Mouse (Mus musculus) kidney, embryonic 15.5 days (tissue): Measurements from ENCODE around the gene Tlk2. TPM values are rescaled to one million over a fixed set of nuclear protein-coding genes. Genes with fewer than 3 reads are reported as not detected.
A peak's percentile ranks its signal among the peaks of the same experiment; 100 is the strongest.

Experiments used
- ATAC-seq: fragments of 200-750 bp; cut with Nextera tagmentation; replicated peaks from 2 replicates; pipeline ENCODE4 v1.8.0; 2017; ENCODE audit warnings: moderate TSS enrichment; ENCODE audit not compliant: low FRiP score
- H3K27ac ChIP-seq: fragments of 300-500 bp; sonication (generic); 2 replicates; pipeline ENCODE4 v1.5.1; 2015; ENCODE audit warnings: mild to moderate bottlenecking, inconsistent platforms
- H3K27me3 ChIP-seq: fragments of 300-500 bp; sonication (generic); 2 replicates; pipeline ENCODE4 v1.6.1; 2015; ENCODE audit warnings: inconsistent platforms
- H3K36me3 ChIP-seq: fragments of 300-500 bp; sonication (generic); 2 replicates; pipeline ENCODE4 v1.6.1; 2015; ENCODE audit warnings: inconsistent platforms
- H3K4me1 ChIP-seq: fragments of 300-500 bp; sonication (generic); 2 replicates; pipeline ENCODE4 v1.6.1; 2015; ENCODE audit warnings: inconsistent platforms
- H3K4me2 ChIP-seq: fragments of 300-500 bp; sonication (generic); 2 replicates; pipeline ENCODE4 v1.6.1; 2015; ENCODE audit warnings: moderate library complexity, mild to moderate bottlenecking, inconsistent platforms
- H3K4me3 ChIP-seq: fragments of 300-500 bp; sonication (generic); replicated peaks from 2 replicates; pipeline ENCODE4 v1.5.1; 2015; ENCODE audit warnings: mild to moderate bottlenecking, inconsistent platforms
- H3K9ac ChIP-seq: fragments of 300-500 bp; sonication (generic); 2 replicates; pipeline ENCODE4 v1.6.1; 2015; ENCODE audit warnings: mild to moderate bottlenecking, inconsistent platforms
- H3K9me3 ChIP-seq: fragments of 300-500 bp; sonication (generic); replicated peaks from 2 replicates; pipeline ENCODE4 v1.6.1; 2016; ENCODE audit warnings: inconsistent platforms
- WGBS: fragments of 180-500 bp; shearing (Covaris S2); methylation state at CpG from one replicate; pipeline ENCODE4 v1.1.7; 2015; ENCODE audit warnings: mixed read lengths; 5-methylcytosine and 5-hydroxymethylcytosine counted together
- polyA plus RNA-seq: library from polyadenylated mRNA; unstranded; fragments of >200 nt; fragmentation: Nextera tagmentation; extraction: Ambion mirVana; gene quantifications from 2 replicates; pipeline ENCODE4 v1.2.1, GENCODE M21; 2015

Tlk2 gene
- polyA plus RNA-seq, 1 experiment from 2014 or later = 21.1 TPM

DNA sequence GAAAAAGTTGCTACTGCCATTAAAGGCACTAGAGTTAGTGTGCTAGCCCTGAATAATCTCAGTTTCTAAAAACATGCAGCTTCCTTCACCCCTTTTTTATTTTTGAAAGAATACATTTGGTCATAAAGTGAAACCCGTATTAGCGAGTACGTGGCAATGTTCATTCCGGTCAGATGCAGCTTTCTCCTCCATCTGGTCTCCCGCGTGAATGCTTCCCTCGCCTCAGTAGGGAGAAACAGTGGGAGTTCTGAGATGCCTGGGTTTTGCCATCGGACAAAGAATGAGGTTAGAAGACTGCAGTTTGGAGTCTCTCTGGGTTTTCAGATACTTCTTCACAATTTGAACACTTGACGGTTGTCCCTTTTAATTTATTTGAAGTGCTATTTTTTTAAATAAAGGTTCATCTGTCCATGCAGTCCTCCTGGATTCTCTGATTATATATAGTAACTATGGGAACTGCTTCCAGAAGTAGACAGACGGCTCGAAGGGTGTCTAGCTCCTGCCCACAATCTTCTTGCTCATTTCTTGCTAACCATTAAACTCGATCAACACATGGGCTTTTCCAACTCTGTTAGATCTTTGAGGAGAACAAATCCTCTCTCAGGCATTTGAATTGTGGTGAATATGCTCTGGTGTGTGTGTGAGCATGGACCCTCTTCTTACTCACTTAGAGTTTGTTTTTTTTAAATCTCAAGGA, 103.3 kb downstream of the Tlk2 start:
- no peak overlapping the region for H3K4me3 ChIP-seq
- peaks cover 6% of the 10 kb centered on the region; the same call in 1 of the 2 replicates for H3K4me1 ChIP-seq
- H3K9me3 ChIP-seq = no peaks in the 10 kb centered on the region
- WGBS = 80% methylated on average over 12 of the region's 12 CpGs
- ATAC-seq = no peak
- no peak overlapping the region for H3K4me2 ChIP-seq
- no peak overlapping the region for H3K27ac ChIP-seq
- peaks cover 89% of the 10 kb centered on the region for H3K36me3 ChIP-seq
- no peaks in the 10 kb centered on the region for H3K27me3 ChIP-seq
- no peak overlapping the region for H3K9ac ChIP-seq

DNA sequence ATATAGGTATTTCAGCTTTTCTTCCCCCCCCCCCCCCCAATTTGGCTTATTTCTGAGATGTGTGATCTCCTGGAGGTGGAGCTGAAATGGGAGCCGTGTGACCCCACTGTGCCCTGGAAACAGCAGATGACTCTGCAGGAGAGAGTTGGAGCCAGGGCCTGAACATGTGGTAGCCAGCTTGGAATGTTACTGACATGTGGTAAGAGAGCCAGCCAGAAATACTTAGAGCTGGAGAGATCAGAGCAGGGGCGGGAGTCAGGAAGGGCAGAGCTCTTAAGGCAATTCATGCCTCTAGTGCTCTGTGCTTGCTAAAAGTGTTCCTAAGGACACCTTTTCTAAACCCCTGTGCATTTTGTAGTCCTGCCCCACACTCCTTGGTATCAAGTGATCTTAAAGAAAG, 103.9 kb downstream of the Tlk2 start:
- peaks cover 89% of the 10 kb centered on the region for H3K36me3 ChIP-seq
- WGBS = 37% methylated on average over 2 of the region's 2 CpGs
- H3K4me1 ChIP-seq = peaks cover 6% of the 10 kb centered on the region; the same call in 1 of the 2 replicates
- no peak overlapping the region for H3K27ac ChIP-seq
- ATAC-seq = 0 out of 2 replicates have a peak, but pooled peaks have one; percentile 29
- H3K9me3 ChIP-seq = no peaks in the 10 kb centered on the region
- no peak overlapping the region for H3K4me2 ChIP-seq
- H3K9ac ChIP-seq = no peak overlapping the region
- no peak overlapping the region for H3K4me3 ChIP-seq
- H3K27me3 ChIP-seq = no peaks in the 10 kb centered on the region

- peaks cover 6% of the 10 kb centered on the region; the same call in 1 of the 2 replicates for H3K4me1 ChIP-seq
- H3K27me3 ChIP-seq = no peaks in the 10 kb centered on the region
- no peak for ATAC-seq
- H3K9ac ChIP-seq = no peak overlapping the region
- H3K27ac ChIP-seq = no peak overlapping the region
- H3K4me3 ChIP-seq = no peak overlapping the region
- WGBS = 97% methylated on average over 9 of the region's 9 CpGs
- H3K4me2 ChIP-seq = no peak overlapping the region
- peaks cover 92% of the 10 kb centered on the region for H3K36me3 ChIP-seq
- no peaks in the 10 kb centered on the region for H3K9me3 ChIP-seq
Observed at GRCm38 (mm10) chr11:105283016-105283415, 104.4 kb downstream of the Tlk2 start.

GRCm38 (mm10) chr11:105285720-105286119, 107.1 kb downstream of the Tlk2 start:
- Histone ChIP-seq H3K9ac (no peak overlapping the region), H3K9me3 (no peaks in the 10 kb centered on the region), H3K27me3 (no peaks in the 10 kb centered on the region), H3K4me3 (no peak overlapping the region), H3K27ac (no peak overlapping the region), H3K4me2 (no peak overlapping the region), H3K4me1 (peaks cover 8% of the 10 kb centered on the region), H3K36me3 (peaks cover 73% of the 10 kb centered on the region)
- WGBS = 41% methylated on average over 3 of the region's 3 CpGs
- ATAC-seq = peak; percentile 50

DNA sequence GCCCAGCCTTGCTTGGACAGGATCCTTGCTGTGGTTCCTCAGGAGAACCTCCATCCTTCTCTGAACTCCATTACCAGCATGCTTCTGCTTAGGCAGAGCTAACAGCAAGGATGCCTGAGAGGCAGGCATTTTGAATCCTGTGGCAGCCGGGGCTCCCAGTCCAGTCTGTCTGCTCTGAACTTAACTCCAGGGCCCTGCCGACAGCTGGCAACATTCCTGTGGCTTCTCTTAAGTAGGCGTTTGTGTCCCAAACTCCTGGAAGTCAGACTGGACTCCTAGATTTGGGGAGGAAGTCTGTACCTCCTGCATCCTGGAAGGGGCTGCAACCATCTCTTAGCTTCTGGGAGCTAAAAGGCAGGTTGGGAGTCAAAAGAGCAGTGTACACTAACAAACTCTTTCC, 110.8 kb downstream of the Tlk2 start:
- Histone ChIP-seq H3K36me3 (peaks cover 38% of the 10 kb centered on the region), H3K27ac (no peak overlapping the region), H3K27me3 (no peaks in the 10 kb centered on the region), H3K4me1 (peaks cover 42% of the 10 kb centered on the region), H3K4me3 (no peak overlapping the region), H3K9me3 (no peaks in the 10 kb centered on the region), H3K9ac (no peak overlapping the region), H3K4me2 (no peak overlapping the region)
- 49% methylated on average over 3 of the region's 3 CpGs for WGBS
- no peak for ATAC-seq

DNA sequence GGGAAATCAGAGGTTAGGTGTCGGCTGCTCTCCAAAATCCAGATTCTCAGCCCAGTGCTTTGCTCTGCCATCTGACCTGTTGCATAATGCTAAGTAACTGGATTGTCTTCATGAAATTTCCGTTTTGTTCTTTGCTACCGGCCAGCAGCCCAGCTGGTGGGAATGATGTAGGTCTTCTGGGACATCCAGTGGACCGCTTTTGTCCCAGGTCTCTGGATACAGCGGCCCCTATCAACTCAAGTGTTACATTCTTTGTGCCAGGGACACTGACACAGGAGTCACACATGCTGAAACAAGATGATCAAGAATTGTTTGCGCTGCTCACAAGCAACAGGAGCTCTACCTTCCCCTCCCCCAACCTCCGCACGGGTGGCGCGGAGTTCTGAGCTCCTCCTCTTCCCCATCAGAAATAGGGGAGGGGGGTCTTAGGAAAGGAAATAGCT, 113.1 kb downstream of the Tlk2 start:
- Histone ChIP-seq H3K36me3 (peaks cover 23% of the 10 kb centered on the region), H3K4me2 (peak overlapping the region; percentile 88), H3K27me3 (no peaks in the 10 kb centered on the region), H3K9ac (peak overlapping the region; percentile 62), H3K4me3 (peak overlapping the region; percentile 71), H3K4me1 (peaks cover 47% of the 10 kb centered on the region), H3K27ac (peak overlapping the region; percentile 97), H3K9me3 (no peaks in the 10 kb centered on the region)
- ATAC-seq = no peak; the same call in 1 of the 2 replicates
- WGBS = 3% methylated on average over 10 of the region's 10 CpGs

GRCm38 (mm10) chr11:105292124-105293071, 113.8 kb downstream of the Tlk2 start, which contains the start of gene Mrc2:
TSS of gene Mrc2 (plus strand) at chr11:105292643.
- ATAC-seq = peak; percentile 90
- under 1% methylated on average over 66 of the region's 75 CpGs for WGBS
- Histone ChIP-seq H3K9ac (peak within 1 kb of the TSS; percentile 62), H3K4me1 (peaks cover 47% of the 10 kb centered on the region), H3K4me3 (peak within 1 kb of the TSS; percentile 71), H3K27ac (peak within 1 kb of the TSS; percentile 97), H3K36me3 (peaks cover 17% of the 10 kb centered on the region), H3K27me3 (no peaks in the 10 kb centered on the region), H3K9me3 (no peaks in the 10 kb centered on the region), H3K4me2 (peak within 1 kb of the TSS; percentile 88)

GRCm38 (mm10) chr11:105293101-105293581, 114.5 kb downstream of the Tlk2 start:
- Histone ChIP-seq H3K27ac (peak overlapping the region; percentile 97), H3K36me3 (peaks cover 15% of the 10 kb centered on the region), H3K4me3 (peak overlapping the region; percentile 71), H3K9ac (peak overlapping the region; percentile 62), H3K4me1 (peaks cover 47% of the 10 kb centered on the region), H3K4me2 (peak overlapping the region; percentile 88), H3K9me3 (no peaks in the 10 kb centered on the region), H3K27me3 (no peaks in the 10 kb centered on the region)
- WGBS = under 1% methylated on average over 26 of the region's 26 CpGs
- peak; percentile 46 for ATAC-seq

GRCm38 (mm10) chr11:105293901-105294494, 115.4 kb downstream of the Tlk2 start:
- Histone ChIP-seq H3K4me3 (peak overlapping the region; percentile 71), H3K9me3 (no peaks in the 10 kb centered on the region), H3K4me1 (peaks cover 47% of the 10 kb centered on the region), H3K27ac (peak overlapping the region; percentile 97), H3K36me3 (peaks cover 15% of the 10 kb centered on the region), H3K9ac (peak overlapping the region; percentile 42), H3K4me2 (peak overlapping the region; percentile 88), H3K27me3 (no peaks in the 10 kb centered on the region)
- 9% methylated on average over 9 of the region's 9 CpGs for WGBS
- 0 out of 2 replicates have a peak, but pooled peaks have one; percentile 4 for ATAC-seq

DNA sequence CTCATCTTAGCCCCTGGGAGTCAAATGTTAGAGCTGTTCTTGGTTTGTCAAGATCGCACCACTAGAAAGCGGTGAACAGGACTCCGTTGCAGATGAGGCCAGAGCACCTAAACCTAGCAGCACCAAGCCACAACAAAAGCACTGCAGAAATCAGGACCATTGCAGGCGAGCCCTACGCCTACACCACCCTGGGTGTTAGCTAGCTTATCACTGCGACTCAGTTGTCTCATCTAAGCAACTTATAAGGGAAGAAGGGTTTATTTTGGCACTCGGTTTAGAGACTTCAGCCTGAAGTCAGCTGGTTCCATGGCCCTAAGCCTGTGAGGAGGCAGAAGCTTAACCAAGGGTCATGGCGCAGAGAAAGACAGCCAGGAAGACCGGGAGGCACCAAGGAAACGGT, 117.5 kb downstream of the Tlk2 start:
- WGBS = 87% methylated on average over 10 of the region's 10 CpGs
- no peak overlapping the region for H3K4me3 ChIP-seq
- H3K4me1 ChIP-seq = peaks cover 46% of the 10 kb centered on the region
- H3K27ac ChIP-seq = no peak overlapping the region
- no peak overlapping the region for H3K9ac ChIP-seq
- H3K36me3 ChIP-seq = peaks cover 23% of the 10 kb centered on the region
- no peaks in the 10 kb centered on the region for H3K9me3 ChIP-seq
- H3K27me3 ChIP-seq = no peaks in the 10 kb centered on the region
- no peak for ATAC-seq
- no peak overlapping the region for H3K4me2 ChIP-seq

GRCm38 (mm10) chr11:105310197-105310596, 131.6 kb downstream of the Tlk2 start:
- Histone ChIP-seq H3K9me3 (no peaks in the 10 kb centered on the region), H3K4me2 (no peak overlapping the region), H3K4me1 (peaks cover 42% of the 10 kb centered on the region), H3K36me3 (peaks cover 11% of the 10 kb centered on the region), H3K27me3 (no peaks in the 10 kb centered on the region), H3K4me3 (no peak overlapping the region), H3K9ac (no peak overlapping the region), H3K27ac (no peak overlapping the region)
- 94% methylated on average over 7 of the region's 7 CpGs for WGBS
- ATAC-seq = no peak
